Mouse (Mus musculus) ES-E14 (cell line): ENCODE measurements at regions not wholly inside any gene's neighbourhood (a gene's known extent, or its start where the extent isn't known, plus 50 kb on each side); places are given as distances from the start of the nearest gene placed in this dataset.

Source experiments
- DNase-seq: peaks from one replicate; pipeline ENCODE4 v3.0.0-alpha.2; 2013; ENCODE audit warnings: low read depth, low spot score
- H3K27ac ChIP-seq: 2 replicates; pipeline ENCODE4 v1.5.1; 2012; ENCODE audit warnings: low read depth, mild to moderate bottlenecking, low read length, moderate library complexity, mixed read lengths; ENCODE audit not compliant: poor library complexity, insufficient read depth, severe bottlenecking
- H3K36me3 ChIP-seq: 2 replicates; pipeline ENCODE4 v1.6.1; 2012; ENCODE audit warnings: mild to moderate bottlenecking, low read length, moderate library complexity, mixed read lengths; ENCODE audit not compliant: control insufficient read depth, poor library complexity, insufficient read depth, severe bottlenecking
- H3K4me1 ChIP-seq, 2 experiments: fragments of 150-350 bp in 1 of 2; sonication (generic) in 1 of 2; 2 replicates each; pipeline ENCODE4 v1.6.1; 2012; ENCODE audit warnings: low read length in 2 of 2, mild to moderate bottlenecking in 1 of 2, mixed read lengths in 1 of 2; ENCODE audit not compliant: control insufficient read depth in 2 of 2, insufficient read depth in 2 of 2, poor library complexity in 1 of 2
- H3K4me3 ChIP-seq, 2 experiments: fragments of 150-350 bp in 1 of 2; sonication (generic) in 1 of 2; 2 replicates each; pipeline ENCODE4 v1.5.1; 2012; ENCODE audit warnings: low read length in 2 of 2, low read depth in 1 of 2, mild to moderate bottlenecking in 1 of 2, mixed read lengths in 1 of 2; ENCODE audit not compliant: insufficient read depth in 1 of 2, poor library complexity in 1 of 2, severe bottlenecking in 1 of 2
- H3K9ac ChIP-seq: 2 replicates; pipeline ENCODE4 v1.6.1; 2012; ENCODE audit warnings: low read depth, mild to moderate bottlenecking, low read length, mixed read lengths; ENCODE audit not compliant: poor library complexity, insufficient read depth, severe bottlenecking
- H3K9me3 ChIP-seq: fragments of 150-350 bp; sonication (generic); 2 replicates; pipeline ENCODE4 v1.6.1; 2012; ENCODE audit warnings: low read depth, mild to moderate bottlenecking, low read length; ENCODE audit not compliant: control insufficient read depth, insufficient read depth
- CHD2 ChIP-seq: IDR thresholded peaks from 2 replicates; pipeline ENCODE4 v1.6.1; 2014; ENCODE audit warnings: mild to moderate bottlenecking, low read depth, low read length, inconsistent platforms
- HCFC1 ChIP-seq: IDR thresholded peaks from 2 replicates; pipeline ENCODE4 v1.6.1; 2012; ENCODE audit warnings: low read length, inconsistent platforms, borderline replicate concordance; ENCODE audit not compliant: insufficient read depth
- MAFK ChIP-seq: IDR thresholded peaks from 2 replicates; pipeline ENCODE4 v1.6.1; 2014; ENCODE audit warnings: mild to moderate bottlenecking, low read depth, low read length, inconsistent platforms; ENCODE audit not compliant: insufficient read depth
- ZC3H11A ChIP-seq: IDR thresholded peaks from 2 replicates; pipeline ENCODE4 v1.6.1; 2012; ENCODE audit warnings: low read depth, mild to moderate bottlenecking, inconsistent platforms, low read length, borderline replicate concordance
- ZNF384 ChIP-seq: IDR thresholded peaks from 2 replicates; pipeline ENCODE4 v1.6.1; 2012; ENCODE audit warnings: low read depth, low read length, inconsistent platforms
- in situ Hi-C, 2 experiments: fragments of 600-800 bp; cut with MboI; formaldehyde crosslinking; loops; one replicate each; pipeline ENCODE4 v1.15.1; 2025; ENCODE audit warnings: low sequenced_read_pairs in 2 of 2, inconsistent platforms in 1 of 2; ENCODE audit not compliant: unreplicated experiment in 2 of 2

DNA sequence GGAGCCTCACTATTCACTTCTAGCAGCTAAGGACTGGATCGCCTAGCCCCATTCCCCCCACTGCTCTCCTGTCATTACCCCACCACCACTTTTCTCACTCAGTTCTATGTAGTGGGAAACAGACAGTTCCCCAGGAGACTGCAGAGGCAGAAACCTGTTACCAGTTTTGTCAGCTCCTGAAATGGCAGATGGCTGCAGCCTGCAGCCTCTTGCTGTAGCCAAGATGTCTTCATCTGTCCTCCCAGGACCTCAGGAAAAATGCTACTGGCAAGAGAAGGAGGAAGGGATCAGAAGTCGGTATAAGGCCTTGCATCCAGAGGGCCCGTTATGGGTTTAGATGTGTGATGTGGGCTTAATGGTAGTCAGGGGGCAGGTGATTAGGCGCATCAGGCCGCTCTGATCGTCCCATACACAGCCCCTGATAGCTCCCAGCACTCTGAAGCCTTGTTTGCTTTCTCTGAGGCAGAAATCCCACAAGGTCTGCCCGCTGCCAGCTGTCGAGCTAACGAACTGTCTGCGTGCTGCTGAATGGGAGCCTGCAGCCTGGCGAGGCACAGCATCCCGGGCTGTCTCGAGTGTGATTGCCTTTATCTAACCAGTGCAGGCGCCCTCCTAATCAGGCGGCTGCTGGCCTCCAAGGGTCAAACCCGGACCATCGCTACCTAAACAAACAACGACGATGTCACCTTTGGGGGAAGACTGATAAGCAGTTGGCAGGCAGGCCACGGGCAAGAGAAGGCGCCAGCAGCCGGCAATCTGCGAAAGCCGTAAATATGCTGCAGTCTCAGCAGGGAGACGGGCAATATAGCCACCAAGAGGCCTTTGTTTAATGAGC lies 236.3 kb upstream of the Npvf start:
- H3K9ac ChIP-seq, result no peak overlapping the region
- H3K36me3 ChIP-seq, result no peaks in the 10 kb centered on the region
- in situ Hi-C loops, result no loop called here
- no peak overlapping the region for H3K27ac ChIP-seq
- no peak overlapping the region for H3K4me3 ChIP-seq
- TF ChIP-seq ZNF384 (no peak), CHD2 (no peak), MAFK (no peak), ZC3H11A (no peak), HCFC1 (no peak)
- no peak for DNase-seq
- no peaks in the 10 kb centered on the region for H3K9me3 ChIP-seq
- no peaks in the 10 kb centered on the region for H3K4me1 ChIP-seq

DNA sequence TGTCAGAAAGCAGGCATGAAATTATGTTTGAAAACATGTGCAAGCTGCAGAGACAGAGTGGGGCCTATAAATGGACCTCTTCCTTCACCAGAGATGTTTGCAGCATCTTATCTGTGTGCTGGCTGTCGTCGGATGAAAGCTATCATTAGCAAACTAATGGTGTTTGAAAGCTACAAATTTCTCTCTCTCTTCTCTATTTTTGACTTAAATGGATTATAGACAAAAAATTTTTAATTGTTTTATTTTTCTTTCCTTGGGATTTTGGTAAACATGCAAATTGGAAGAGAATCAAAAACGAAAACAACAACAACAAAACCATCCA lies 236.9 kb upstream of the Npvf start:
- Histone ChIP-seq H3K27ac (no peak overlapping the region), H3K4me3 (no peak overlapping the region), H3K9me3 (no peaks in the 10 kb centered on the region), H3K9ac (no peak overlapping the region), H3K4me1 (no peaks in the 10 kb centered on the region), H3K36me3 (no peaks in the 10 kb centered on the region)
- DNase-seq, result no peak
- TF ChIP-seq ZC3H11A (no peak), ZNF384 (no peak), MAFK (no peak), HCFC1 (no peak), CHD2 (no peak)
- in situ Hi-C loops, result no loop called here

DNA sequence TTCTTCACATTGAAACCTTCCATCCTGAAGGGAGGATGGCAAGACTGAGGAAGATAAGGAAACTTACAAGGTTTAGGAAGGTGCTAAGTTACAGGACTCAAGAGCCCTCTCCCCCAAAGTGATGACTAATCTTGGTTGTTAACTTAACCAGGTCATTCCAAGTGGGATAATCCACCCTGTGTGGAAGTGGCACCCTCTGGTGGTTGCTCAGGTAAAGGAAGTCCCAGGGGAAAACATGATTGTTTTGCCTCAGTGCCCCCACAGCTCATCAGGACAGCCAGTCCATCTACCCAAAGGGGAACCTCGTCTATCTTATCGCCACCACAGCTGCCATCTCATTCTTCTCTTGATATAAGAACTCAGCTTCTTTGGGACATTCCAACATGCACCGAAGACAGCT lies 244.6 kb upstream of the Npvf start:
- no peaks in the 10 kb centered on the region for H3K4me1 ChIP-seq
- no peak overlapping the region for H3K4me3 ChIP-seq
- TF ChIP-seq ZC3H11A (no peak), MAFK (no peak), HCFC1 (no peak), CHD2 (no peak), ZNF384 (no peak)
- in situ Hi-C loops, result no loop called here
- no peak overlapping the region for H3K27ac ChIP-seq
- no peaks in the 10 kb centered on the region for H3K9me3 ChIP-seq
- no peak for DNase-seq
- no peaks in the 10 kb centered on the region for H3K36me3 ChIP-seq
- no peak overlapping the region for H3K9ac ChIP-seq

DNA sequence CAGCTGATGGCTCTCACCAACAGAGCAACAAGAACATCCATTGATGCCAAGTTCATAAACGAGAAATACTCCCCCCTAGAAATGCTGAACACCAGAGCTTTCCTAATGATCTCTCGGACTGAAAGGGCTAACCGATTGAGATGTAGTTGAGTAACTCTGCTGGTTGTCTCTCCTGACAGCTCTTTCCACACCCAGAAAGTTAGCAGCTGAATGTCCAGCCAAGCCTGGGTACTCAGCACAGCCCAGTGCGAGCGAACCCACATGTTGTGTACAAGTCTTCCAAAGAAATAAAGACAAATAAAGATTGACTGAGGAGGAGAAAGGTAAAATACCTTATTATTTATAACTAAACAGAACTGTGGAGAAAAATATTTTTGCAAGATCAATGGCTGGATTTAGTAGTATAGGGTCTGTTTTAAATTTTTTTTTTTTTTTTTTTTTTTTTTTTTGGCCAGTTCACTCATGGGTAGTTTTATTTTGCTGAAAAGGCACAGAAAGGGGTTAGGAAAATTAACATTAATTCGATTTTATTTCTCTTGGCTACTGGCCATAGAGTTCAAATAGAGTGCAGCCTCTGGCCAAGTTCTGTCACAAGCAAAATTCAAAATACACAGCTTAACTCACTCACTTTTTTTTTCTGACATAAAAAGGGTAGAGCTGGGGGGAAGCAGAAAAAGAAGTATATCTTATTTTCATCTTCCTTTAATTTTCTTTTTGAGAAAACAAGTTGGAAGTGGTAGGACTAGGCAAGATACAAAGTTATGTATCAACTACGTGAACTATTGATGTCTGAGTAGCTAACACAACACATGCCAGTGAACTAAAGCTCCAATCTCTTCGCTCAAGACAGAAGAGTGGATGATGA lies 261.2 kb upstream of the Npvf start:
- Histone ChIP-seq H3K4me3 (no peak overlapping the region), H3K9ac (no peak overlapping the region), H3K36me3 (no peaks in the 10 kb centered on the region), H3K4me1 (no peaks in the 10 kb centered on the region), H3K27ac (no peak overlapping the region), H3K9me3 (no peaks in the 10 kb centered on the region)
- in situ Hi-C loops, result no loop called here
- TF ChIP-seq ZNF384 (no peak), HCFC1 (no peak), CHD2 (no peak), ZC3H11A (no peak), MAFK (no peak)
- DNase-seq, result no peak
